Mouse (Mus musculus): ENCODE measurements around the gene Tln1. TPM values are rescaled to one million over a fixed set of nuclear protein-coding genes. Genes with fewer than 3 reads are reported as not detected.
A peak's percentile ranks its signal among the peaks of the same experiment; 100 is the strongest.
"Not testable (repeated sequence)": the region's sequence is repeated elsewhere in the genome, so short reads cannot be mapped to it uniquely, and the experiment has no call there.

Gene Tln1
- total and polyA plus RNA-seq, 2 experiments from 2014 or later: 51.0 to 70.3 TPM

DNA sequence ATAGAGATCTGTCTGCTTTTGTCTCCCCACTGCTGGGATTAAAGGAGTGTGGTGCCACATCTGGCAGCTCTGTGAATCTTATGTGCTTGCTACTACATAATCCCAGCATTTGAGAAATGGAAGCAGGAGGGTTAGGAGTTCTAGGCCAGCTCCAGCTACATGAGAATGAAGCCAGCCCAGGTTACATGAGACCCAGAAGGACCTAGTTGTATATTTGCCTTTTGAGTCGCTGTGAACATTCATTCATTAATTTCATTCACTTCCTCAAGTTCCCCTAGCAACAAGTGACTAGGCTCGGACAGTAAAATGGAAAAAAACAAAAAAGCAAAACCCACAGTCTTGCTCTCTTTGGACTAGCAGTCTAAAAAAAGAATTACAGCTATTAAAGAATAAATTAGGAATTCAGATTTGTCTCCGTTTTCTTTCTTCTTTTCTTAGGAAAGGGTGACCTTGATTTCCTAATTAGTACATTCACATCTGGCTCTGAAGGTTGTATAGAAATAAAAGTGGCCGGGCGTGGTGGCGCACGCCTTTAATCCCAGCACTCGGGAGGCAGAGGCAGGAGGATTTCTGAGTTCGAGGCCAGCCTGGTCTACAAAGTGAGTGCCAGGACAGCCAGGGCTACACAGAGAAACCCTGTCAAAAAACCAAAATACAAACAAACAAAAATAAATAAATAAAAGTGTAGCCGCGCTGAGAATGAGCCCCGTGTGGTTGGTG lies 70.2 kb downstream of the Tln1 start:
- 35% methylated on average over 12 of the region's 12 CpGs for WGBS
- Histone ChIP-seq H3K9ac (replicated peaks; ENCODE audit: low read length) (peak overlapping the region; percentile 78), H3K4me1 (ENCODE audit: insufficient read depth, low read length) (peaks cover 4% of the 10 kb centered on the region), H3K9me3 (ENCODE audit: low read length) (no peaks in the 10 kb centered on the region), H3K36me3 (ENCODE audit: insufficient read depth, low read length) (no peaks in the 10 kb centered on the region; the same call in 1 of the 2 replicates), H3K4me3 (ENCODE audit: low read length) (peak overlapping the region; percentile 79), H3K4me2 (ENCODE audit: low read depth, low read length) (peak overlapping the region; percentile 58), H3K27me3 (ENCODE audit: insufficient read depth, low read length) (no peaks in the 10 kb centered on the region), H3K27ac (peak overlapping the region; percentile 93)
- TF ChIP-seq CTCF (IDR thresholded peaks at IDR 0.05; ENCODE audit: low read depth): no peak
- DNase-seq (ENCODE audit: low spot score) (peak; percentile 18), ATAC-seq (no peak)

DNA sequence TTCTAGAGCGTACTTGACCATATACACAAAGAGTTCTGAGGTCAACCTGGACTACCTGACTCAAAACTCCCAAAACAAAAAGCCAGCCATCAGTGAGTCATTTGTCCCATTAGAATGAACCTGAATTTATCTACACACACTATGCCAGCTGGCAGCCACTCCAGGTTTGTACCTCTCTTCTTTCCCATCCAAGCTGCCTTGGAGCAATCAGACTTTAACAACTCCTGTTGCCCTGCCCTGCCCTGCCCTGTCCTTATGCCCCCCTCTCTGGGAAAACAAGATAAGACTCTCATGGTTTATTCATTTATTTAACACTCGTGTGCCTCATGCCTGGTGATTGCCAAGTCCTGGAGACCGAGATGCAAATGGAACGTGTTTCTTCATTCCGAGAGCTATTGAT lies 71.7 kb downstream of the Tln1 start:
- Histone ChIP-seq H3K9ac (replicated peaks; ENCODE audit: low read length) (no peak overlapping the region), H3K4me2 (ENCODE audit: low read depth, low read length) (no peak overlapping the region), H3K27me3 (ENCODE audit: insufficient read depth, low read length) (no peaks in the 10 kb centered on the region), H3K36me3 (ENCODE audit: insufficient read depth, low read length) (no peaks in the 10 kb centered on the region; the same call in 1 of the 2 replicates), H3K9me3 (ENCODE audit: low read length) (no peaks in the 10 kb centered on the region), H3K4me1 (ENCODE audit: insufficient read depth, low read length) (peaks cover 4% of the 10 kb centered on the region), H3K4me3 (ENCODE audit: low read length) (no peak overlapping the region), H3K27ac (no peak overlapping the region)
- TF ChIP-seq CTCF (IDR thresholded peaks at IDR 0.05; ENCODE audit: low read depth): no peak
- WGBS: 89% methylated on average over 5 of the region's 5 CpGs
- DNase-seq (ENCODE audit: low spot score): no peak
- no peak for ATAC-seq

DNA sequence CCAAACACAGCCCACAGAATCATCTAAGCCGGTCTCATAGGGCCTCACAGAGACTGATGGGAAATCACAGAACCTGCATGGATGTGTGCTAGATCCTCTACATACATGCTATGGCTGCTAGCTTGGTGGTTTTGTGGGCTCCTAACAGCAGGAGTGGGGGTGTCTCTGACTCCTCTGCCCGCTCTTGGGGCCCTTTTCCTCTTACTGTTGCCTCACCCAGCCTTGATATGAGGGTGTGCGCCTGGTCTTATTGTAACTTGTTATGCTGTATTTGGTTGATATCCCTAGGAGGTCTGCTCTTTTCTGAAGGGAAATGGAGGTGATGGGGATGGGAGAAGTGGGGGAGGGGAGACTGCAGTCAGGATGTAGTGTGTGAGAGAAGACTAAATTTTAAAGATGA lies 72.9 kb downstream of the Tln1 start:
- TF ChIP-seq CTCF (IDR thresholded peaks at IDR 0.05; ENCODE audit: low read depth): no peak
- Histone ChIP-seq H3K4me1 (ENCODE audit: insufficient read depth, low read length) (peaks cover 4% of the 10 kb centered on the region), H3K36me3 (ENCODE audit: insufficient read depth, low read length) (no peaks in the 10 kb centered on the region), H3K9ac (replicated peaks; ENCODE audit: low read length) (no peak overlapping the region), H3K4me2 (ENCODE audit: low read depth, low read length) (no peak overlapping the region), H3K9me3 (ENCODE audit: low read length) (no peaks in the 10 kb centered on the region), H3K27me3 (ENCODE audit: insufficient read depth, low read length) (no peaks in the 10 kb centered on the region), H3K27ac (no peak overlapping the region), H3K4me3 (ENCODE audit: low read length) (no peak overlapping the region)
- DNase-seq (ENCODE audit: low spot score): no peak
- WGBS: 100% methylated on average over 3 of the region's 3 CpGs
- ATAC-seq: no peak

DNA sequence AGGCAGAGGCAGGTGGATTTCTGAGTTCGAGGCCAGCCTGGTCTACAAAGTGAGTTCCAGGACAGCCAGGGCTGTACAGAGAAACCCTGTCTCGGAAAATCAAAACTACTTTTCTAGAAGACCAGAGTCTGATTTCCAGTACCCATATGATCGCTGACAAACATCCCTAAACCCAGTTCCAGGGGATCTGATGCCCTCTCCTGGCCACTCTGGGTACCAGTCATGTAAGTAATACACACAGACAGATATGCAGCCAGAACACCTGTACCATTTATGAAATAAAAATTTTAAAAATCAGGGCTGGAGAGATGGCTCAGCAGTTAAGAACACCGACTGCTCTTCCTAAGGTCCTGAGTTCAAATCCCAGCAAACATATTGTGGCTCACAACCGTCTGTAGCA lies 76.8 kb downstream of the Tln1 start:
- H3K4me2 ChIP-seq (ENCODE audit: low read depth, low read length); H3K27me3 ChIP-seq (ENCODE audit: insufficient read depth, low read length); H3K4me3 ChIP-seq (ENCODE audit: low read length); H3K9me3 ChIP-seq (ENCODE audit: low read length); H3K27ac ChIP-seq; ATAC-seq; H3K4me1 ChIP-seq (ENCODE audit: insufficient read depth, low read length); DNase-seq (ENCODE audit: low spot score); H3K9ac ChIP-seq (replicated peaks; ENCODE audit: low read length); H3K36me3 ChIP-seq (ENCODE audit: insufficient read depth, low read length): not testable (repeated sequence)
- WGBS: 83% methylated on average over 5 of the region's 5 CpGs
- 0 out of 2 replicates have a peak, but pooled peaks have one; percentile 9 for TF ChIP-seq CTCF (IDR thresholded peaks at IDR 0.05; ENCODE audit: low read depth)

DNA sequence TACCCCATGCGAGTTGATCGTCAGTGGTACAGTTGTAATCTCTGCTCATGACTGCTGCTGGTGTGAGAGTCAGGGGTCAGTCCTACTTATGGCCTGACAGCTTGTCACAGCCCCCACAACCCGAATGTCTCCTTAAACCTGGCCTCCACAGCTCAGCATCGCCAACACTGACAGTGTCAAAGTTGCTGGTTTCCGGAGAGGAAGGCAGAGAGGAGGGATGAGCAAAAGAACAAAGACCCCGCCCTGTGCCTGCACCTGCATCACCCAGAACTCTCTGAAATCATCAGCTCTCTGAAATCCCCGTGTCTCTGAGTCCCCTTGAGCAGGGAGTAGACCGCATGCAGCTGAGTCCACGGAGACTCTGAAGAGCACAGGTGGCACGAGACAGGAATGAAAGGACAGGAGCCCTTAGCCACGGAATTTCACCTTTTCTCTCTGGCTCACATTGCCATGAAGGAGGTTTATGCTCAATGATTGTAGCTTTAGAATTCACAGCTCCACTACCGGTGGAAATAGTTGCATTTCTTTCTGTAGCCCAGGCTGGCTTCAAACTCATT lies 78.9 kb downstream of the Tln1 start, which contains the start of gene Sit1:
Sit1 (minus strand) TSS at position 200 of the 557 bp plus-strand sequence.
- Histone ChIP-seq H3K36me3 (ENCODE audit: insufficient read depth, low read length) (no peaks in the 10 kb centered on the region), H3K27ac (no peak within 1 kb of the TSS), H3K4me1 (ENCODE audit: insufficient read depth, low read length) (no peaks in the 10 kb centered on the region), H3K4me3 (ENCODE audit: low read length) (no peak within 1 kb of the TSS), H3K27me3 (ENCODE audit: insufficient read depth, low read length) (no peaks in the 10 kb centered on the region), H3K4me2 (ENCODE audit: low read depth, low read length) (no peak within 1 kb of the TSS), H3K9ac (replicated peaks; ENCODE audit: low read length) (no peak within 1 kb of the TSS), H3K9me3 (ENCODE audit: low read length) (no peaks in the 10 kb centered on the region)
- no peak for DNase-seq (ENCODE audit: low spot score)
- WGBS: 64% methylated on average over 12 of the region's 12 CpGs
- TF ChIP-seq CTCF (IDR thresholded peaks at IDR 0.05; ENCODE audit: low read depth): no peak
- no peak for ATAC-seq

DNA sequence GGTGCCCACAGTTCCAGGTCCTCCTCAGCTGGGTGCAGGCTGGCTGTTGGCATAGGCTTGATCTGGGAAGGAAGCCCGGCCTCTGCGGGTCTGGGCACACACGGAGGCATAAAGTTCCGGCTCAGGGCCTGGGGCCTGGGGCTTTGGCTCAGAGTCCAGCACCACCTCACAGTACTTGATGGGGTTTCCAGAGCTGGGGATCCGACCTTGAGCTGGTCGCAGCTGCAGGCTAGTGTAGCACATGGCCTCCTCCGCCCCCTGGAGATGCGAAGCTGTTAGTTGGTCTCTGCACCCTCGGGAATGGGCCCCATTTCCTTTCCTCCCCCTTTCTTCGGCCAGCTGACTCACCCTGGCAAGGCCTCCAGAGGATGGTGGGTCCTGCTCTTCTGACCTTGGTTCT lies 79.9 kb downstream of the Tln1 start:
- no peak overlapping the region for H3K4me3 ChIP-seq (ENCODE audit: low read length)
- WGBS: 64% methylated on average over 10 of the region's 10 CpGs
- no peak for DNase-seq (ENCODE audit: low spot score)
- H3K4me1 ChIP-seq (ENCODE audit: insufficient read depth, low read length): 0 out of 2 replicates have a peak, but pooled peaks cover 3% of the 10 kb centered on the region
- no peak for ATAC-seq
- H3K9ac ChIP-seq (replicated peaks; ENCODE audit: low read length): no peak overlapping the region
- no peaks in the 10 kb centered on the region for H3K9me3 ChIP-seq (ENCODE audit: low read length)
- no peaks in the 10 kb centered on the region for H3K36me3 ChIP-seq (ENCODE audit: insufficient read depth, low read length)
- H3K27me3 ChIP-seq (ENCODE audit: insufficient read depth, low read length): no peaks in the 10 kb centered on the region
- H3K27ac ChIP-seq: no peak overlapping the region
- no peak for TF ChIP-seq CTCF (IDR thresholded peaks at IDR 0.05; ENCODE audit: low read depth)
- no peak overlapping the region for H3K4me2 ChIP-seq (ENCODE audit: low read depth, low read length)

All from hindbrain, postnatal 0 days (tissue).